Mouse (Mus musculus) MEL (cell line): ENCODE results near the gene Tank.

ENCODE experiments used
- CTCF ChIP-seq, 3 experiments: IDR thresholded peaks in 2 of 3; conservative IDR thresholded peaks in 1 of 3; 2 replicates each; pipeline ENCODE4 v1.5.1; 2011 to 2012; ENCODE audit warnings: low read length in 3 of 3, low read depth in 2 of 3, mild to moderate bottlenecking in 2 of 3, improper control_type of control experiment in 1 of 3, inconsistent platforms in 1 of 3, mixed read lengths in 1 of 3, moderate library complexity in 1 of 3; ENCODE audit not compliant: control insufficient read depth in 1 of 3, insufficient read depth in 1 of 3, poor library complexity in 1 of 3, severe bottlenecking in 1 of 3
- EP300 ChIP-seq, 2 experiments: IDR thresholded peaks; 2 replicates each; pipeline ENCODE4 v1.6.1; 2011; ENCODE audit warnings: improper control_type of control experiment in 2 of 2, low read length in 2 of 2, low read depth in 1 of 2, mild to moderate bottlenecking in 1 of 2
- GABPA ChIP-seq: IDR thresholded peaks from 2 replicates; pipeline ENCODE4 v1.6.1; 2012; ENCODE audit warnings: low read depth, mild to moderate bottlenecking, inconsistent platforms, low read length, improper control_type of control experiment, moderate library complexity
- GATA1 ChIP-seq: IDR thresholded peaks from 2 replicates; pipeline ENCODE4 v1.6.1; 2011; ENCODE audit warnings: low read depth, low read length, improper control_type of control experiment
- MYB ChIP-seq: IDR thresholded peaks from 2 replicates; pipeline ENCODE4 v1.6.1; 2011; ENCODE audit warnings: mild to moderate bottlenecking, low read depth, low read length, improper control_type of control experiment
- MYC ChIP-seq: IDR thresholded peaks from 2 replicates; pipeline ENCODE4 v1.6.1; 2011; ENCODE audit warnings: low read depth, mild to moderate bottlenecking, low read length, improper control_type of control experiment, moderate library complexity
- NRF1 ChIP-seq: IDR thresholded peaks from 2 replicates; pipeline ENCODE4 v1.6.1; 2014; ENCODE audit warnings: low read depth, mild to moderate bottlenecking, inconsistent platforms, low read length, improper control_type of control experiment, moderate library complexity; ENCODE audit not compliant: poor library complexity, insufficient read depth, severe bottlenecking
- POLR2A ChIP-seq, 2 experiments: IDR thresholded peaks; 2 replicates each; pipeline ENCODE4 v1.6.1; 2011 to 2012; ENCODE audit warnings: low read length in 2 of 2, mild to moderate bottlenecking in 2 of 2, control low read depth in 1 of 2, improper control_type of control experiment in 1 of 2, low read depth in 1 of 2, moderate library complexity in 1 of 2; ENCODE audit not compliant: control insufficient read depth in 1 of 2, insufficient read depth in 1 of 2, poor library complexity in 1 of 2
- RAD21 ChIP-seq: IDR thresholded peaks from 2 replicates; pipeline ENCODE4 v1.6.1; 2011; ENCODE audit warnings: mild to moderate bottlenecking, low read depth, low read length, improper control_type of control experiment
- USF2 ChIP-seq, 2 experiments: IDR thresholded peaks; 2 replicates each; pipeline ENCODE4 v1.6.1; 2011 to 2012; ENCODE audit warnings: improper control_type of control experiment in 2 of 2, low read length in 2 of 2, borderline replicate concordance in 1 of 2, inconsistent platforms in 1 of 2, low read depth in 1 of 2, mild to moderate bottlenecking in 1 of 2; ENCODE audit not compliant: insufficient read depth in 1 of 2
- ZMIZ1 ChIP-seq: IDR thresholded peaks from 2 replicates; pipeline ENCODE4 v1.6.1; 2012; ENCODE audit warnings: low read depth, mild to moderate bottlenecking, inconsistent platforms, low read length, improper control_type of control experiment, moderate library complexity

GRCm38 (mm10) chr2:61555825-61556224, 22.6 kb upstream of the Tank start:
- TF ChIP-seq RAD21 (no peak), POLR2A (IDR thresholded peaks at IDR 0.05; ENCODE audit: control insufficient read depth in 1 of 2, insufficient read depth in 1 of 2, low read depth in 1 of 2, low read length in 2 of 2, poor library complexity in 1 of 2) (no peak), EP300 (IDR thresholded peaks at IDR 0.05; ENCODE audit: low read depth in 1 of 2, low read length in 2 of 2) (no peak), MYC (no peak), GABPA (no peak), GATA1 (no peak), ZMIZ1 (no peak), NRF1 (no peak), USF2 (IDR thresholded peaks at IDR 0.05; ENCODE audit: borderline replicate concordance in 1 of 2, insufficient read depth in 1 of 2, low read depth in 1 of 2, low read length in 2 of 2) (no peak), CTCF (IDR thresholded peaks at IDR 0.05 in 2 of 3, conservative IDR thresholded peaks at IDR 0.05 in 1 of 3; ENCODE audit: control insufficient read depth in 1 of 3, insufficient read depth in 1 of 3, low read depth in 2 of 3, low read length in 3 of 3, poor library complexity in 1 of 3, severe bottlenecking in 1 of 3) (no peak), MYB (no peak)
